Mouse (Mus musculus) embryonic fibroblast, embryonic 13.5 days (primary cell): Measurements from ENCODE around the gene Tcea2.

ENCODE experiments used
- CTCF ChIP-seq: IDR thresholded peaks from 2 replicates; pipeline ENCODE4 v1.5.1; 2011; ENCODE audit warnings: mild to moderate bottlenecking, control low read depth, low read length, moderate library complexity, borderline replicate concordance; ENCODE audit not compliant: insufficient read depth
- POLR2A ChIP-seq: IDR thresholded peaks from 2 replicates; pipeline ENCODE4 v1.6.1; 2011; ENCODE audit warnings: low read depth, mild to moderate bottlenecking, control low read depth, low read length, moderate library complexity

DNA sequence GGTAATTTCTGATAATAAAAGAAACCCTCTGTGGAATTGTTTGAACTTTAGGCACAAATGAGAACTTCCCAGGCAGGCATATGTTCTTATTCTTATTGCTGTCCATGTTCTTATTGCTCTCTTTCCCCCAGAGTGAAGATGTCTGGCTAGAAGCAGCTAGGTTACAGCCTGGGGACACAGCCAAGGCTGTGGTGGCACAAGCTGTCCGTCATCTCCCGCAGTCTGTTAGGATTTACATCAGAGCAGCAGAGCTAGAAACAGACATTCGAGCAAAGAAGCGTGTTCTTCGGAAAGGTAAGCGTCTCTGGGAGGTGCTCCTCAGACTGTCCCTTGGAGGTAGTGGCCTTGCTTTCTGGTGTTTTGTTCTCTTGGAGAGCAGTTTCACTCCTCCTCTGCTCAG lies 47.5 kb upstream of the Tcea2 start:
- TF ChIP-seq CTCF, result no peak
- TF ChIP-seq POLR2A, result no peak
